Mouse (Mus musculus) cerebellum, adult 18-20 months (tissue): ENCODE results near the gene Megf6.

Source experiments
- DNase-seq, 2 experiments: peaks; one replicate each; pipeline ENCODE4 v3.0.0; 2021

Gene Megf6

DNA sequence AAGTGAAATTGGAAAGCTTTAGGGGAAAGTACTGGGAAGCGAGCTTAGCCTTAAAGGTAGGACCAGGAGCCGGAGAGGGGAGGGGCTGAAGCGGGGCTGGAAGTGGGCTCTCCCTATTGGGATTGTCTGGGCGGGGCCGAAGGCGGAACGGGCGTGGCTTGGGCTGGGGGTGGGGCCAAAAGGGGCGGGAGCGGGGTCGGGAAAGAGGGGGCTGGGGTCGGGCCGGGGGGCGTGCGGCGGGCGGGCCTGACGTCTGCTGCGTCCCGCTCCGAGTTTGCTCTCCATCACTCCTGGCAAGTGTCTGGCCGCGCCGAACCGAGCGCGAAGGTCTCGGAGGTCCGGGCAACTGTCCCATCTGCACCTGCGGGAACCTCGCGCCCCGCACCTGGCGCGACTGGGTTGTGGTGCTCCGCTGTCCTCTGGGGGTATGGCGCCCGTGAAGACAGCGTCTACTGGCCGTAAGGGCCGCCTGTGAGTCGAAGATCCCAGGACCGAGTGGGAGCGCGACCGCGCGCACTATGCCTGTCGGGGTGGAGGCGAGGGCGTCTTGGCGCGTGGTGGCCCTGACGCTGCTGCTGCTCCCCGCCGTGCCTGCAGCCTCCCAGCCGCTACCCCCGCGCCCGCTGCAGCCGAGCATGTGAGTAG is at the start of gene Megf6:
Gene Megf6 (plus strand): TSS at position 225 of the 645 bp plus-strand sequence.
- DNase-seq: no peak

DNA sequence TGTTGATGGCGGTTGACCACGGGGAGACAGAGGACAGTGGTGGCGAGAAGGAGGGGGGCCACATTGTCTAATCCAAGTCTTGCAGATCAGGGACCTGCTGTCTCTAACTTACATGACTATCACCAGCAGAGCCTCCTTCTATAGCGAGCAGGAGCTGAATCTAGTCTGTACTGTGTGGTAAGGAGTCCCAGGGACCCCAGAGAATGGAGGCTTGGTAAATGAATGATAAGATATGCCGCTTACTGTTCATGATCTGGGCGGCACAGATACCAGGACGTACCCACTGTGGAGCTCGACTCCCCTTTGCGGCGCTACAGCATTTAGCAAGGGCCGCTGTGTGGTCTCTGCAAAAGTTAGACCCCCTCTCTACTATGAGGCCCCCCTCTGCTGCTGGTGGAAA is 48.7 kb upstream of the Megf6 start:
- no peak for DNase-seq

DNA sequence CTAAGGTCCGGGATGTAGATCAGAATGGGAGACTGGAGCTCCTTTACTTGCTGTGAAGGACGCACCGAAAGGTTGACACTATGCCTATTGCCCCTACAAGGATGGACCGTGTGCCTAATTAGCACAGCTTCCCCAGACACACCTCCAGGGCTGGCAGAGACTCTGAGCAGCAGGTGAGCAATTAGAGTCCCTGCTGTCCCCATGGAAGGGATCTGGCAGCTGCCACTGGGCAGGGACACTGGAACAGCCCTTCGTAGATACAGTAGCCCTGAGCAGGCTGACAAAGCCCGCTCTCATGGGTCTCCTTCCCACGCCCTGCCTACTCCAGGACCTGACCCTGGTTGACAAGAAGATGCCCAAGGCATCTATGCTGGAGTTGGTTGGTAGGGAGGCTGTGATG is 48.2 kb upstream of the Megf6 start:
- DNase-seq: peak; percentile 31 to 34

DNA sequence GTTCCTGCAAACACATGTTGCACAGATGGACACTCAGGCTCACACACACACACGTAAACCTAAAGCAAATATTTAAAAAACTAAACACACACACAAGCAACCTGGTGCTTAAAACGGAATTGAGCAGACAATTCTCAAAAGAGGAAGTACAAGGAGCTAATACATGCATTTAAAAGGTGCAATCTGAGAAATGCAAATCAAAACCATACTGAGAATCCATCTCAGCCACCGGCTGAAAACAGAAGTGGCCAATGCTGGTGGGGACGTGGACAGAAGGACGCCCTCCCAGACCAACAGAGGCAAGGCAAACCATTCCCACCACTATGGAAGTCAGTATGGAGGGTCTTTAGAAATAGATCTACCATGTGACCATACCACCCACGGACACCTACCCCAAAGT is 47.0 kb upstream of the Megf6 start:
- DNase-seq: no peak

DNA sequence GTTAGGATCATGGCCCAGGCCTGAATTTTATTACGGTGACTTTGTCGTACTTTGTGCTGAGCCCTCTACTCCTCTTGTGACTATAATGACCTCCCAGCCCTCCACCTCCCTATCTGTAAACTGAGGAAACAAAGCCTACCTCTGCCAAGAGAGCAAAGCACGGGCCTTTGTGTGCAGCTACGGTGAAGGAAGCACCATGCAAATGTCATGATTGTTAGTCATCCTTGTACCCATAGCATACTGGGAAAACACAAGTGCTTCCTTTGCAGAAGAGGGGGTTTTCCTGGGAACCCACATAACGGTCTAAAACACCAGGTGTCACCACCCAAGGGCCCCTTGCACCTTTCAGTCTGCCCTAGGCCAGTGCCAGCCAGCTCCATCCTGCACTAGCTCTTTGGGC is 45.3 kb upstream of the Megf6 start:
- DNase-seq: no peak

DNA sequence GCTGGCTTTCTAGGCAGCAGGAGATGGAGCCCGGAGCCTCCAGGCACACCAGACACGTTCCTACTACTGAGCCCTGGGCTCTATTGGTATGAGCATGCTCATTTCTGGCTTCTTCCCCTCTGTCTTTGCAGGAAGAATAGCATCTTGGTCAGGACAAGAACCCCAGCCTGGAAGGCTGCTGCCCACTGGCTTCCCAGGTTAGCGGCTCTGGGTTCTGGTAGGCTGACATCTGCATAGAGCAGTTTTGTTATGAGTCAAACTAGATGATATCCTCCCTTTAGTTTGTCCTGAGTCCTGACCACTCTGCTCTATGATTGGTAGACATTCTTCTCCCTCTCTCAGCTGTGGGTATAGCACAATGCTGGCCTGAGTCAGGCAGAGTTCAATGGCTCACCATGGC is 43.3 kb upstream of the Megf6 start:
- no peak for DNase-seq

DNA sequence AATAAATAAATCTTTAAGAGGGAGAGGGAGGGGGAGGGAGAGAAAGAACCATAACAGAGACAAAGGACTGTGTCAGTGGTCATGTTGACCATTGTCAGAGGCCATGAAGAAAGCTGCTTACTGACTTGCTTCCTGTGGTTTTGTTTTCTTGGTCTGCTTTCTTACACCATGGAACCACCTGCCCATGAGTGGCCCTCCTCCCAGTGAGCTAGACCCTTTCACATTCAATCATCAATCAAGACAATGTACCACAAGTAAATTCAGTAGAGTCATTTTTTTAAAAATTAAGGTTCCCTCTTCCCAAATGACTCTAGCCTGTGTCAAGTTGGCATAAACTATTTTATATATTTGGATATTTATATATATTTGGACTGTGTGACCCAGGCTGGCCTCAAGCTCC is 40.6 kb upstream of the Megf6 start:
- no peak for DNase-seq

DNA sequence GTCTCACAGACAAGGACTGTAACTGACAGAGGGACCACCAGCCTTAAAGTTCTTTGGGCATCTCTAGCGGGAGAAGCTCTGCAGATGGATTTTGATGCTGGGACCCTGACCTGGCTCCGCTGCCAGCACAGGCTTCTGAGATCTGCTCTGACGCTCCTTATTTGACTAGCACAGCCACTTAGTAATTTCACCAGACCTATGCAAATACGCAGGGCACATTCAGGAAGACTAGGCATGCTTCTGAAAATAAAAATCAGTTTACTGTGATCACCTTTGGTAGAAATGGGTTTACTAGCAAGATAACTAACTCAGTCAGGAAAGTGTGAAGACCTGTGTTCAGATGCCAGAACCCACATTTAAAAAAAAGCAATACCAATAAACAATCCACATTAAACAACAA is 38.6 kb upstream of the Megf6 start:
- DNase-seq: no peak

DNA sequence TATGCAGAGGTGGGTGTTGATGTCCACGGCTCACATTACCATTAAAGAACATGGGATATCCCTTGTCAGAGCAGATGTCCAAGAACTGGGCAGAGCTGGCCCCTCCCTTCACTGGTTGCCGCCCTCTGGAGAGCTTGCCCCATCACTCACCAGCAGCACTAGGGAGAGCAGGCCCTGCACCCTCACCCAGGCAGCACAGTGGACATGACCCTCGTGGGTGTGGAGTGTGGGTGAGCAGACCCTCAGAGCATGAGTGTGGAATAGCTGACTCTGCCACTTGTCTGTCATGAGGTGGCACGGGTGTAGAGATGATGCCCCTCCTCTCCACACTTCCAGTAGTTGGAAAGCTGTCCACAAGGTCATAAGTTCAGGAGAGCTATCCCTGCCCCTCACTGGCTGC is 35.7 kb upstream of the Megf6 start:
- no peak for DNase-seq

DNA sequence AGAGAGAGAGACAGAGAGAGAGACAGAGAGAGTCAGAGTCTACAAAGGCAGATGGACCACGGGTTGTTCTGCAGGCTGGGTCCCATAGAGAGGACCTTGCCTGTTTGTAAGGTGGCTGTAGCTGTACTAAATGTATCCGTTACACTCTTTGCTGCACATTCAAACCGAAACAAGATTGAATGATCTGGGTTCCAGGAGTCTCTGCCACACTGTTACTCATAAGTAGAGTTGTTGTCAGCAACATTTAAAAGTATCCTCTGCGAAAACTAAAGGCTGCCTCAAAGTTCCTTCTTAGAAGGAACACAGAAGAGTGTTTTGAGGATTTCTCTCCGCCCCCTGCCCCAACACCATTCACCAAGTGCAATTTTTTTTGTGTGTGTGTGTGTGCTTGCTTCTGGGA is 33.4 kb upstream of the Megf6 start:
- DNase-seq: no peak

DNA sequence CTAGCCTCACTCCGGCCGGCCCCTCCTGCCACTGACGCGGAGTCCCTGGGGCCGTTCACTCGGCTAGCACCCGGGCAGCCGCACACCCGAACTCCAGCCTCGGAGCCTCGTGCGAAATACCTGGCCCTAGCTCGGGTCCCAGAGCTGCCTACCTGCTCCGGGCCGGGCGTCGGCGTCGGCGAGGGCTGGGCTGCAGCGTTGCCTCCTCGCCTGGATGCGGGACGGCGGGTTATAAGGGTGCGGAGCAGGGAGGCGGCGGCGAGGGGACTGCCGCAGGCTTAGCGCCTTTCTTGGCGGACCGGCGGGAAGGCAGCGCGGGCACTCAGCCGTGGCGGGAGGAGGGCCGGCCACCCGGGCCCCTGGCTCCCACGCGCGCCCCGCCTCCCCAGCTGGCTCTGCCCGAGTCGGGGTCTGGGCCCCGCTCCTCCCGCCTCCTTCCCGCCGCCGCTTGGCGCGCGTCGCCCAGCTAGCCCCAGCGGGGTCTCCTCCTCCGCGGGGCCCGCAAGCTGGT is 30.8 kb upstream of the Megf6 start:
- peak; percentile 51 to 69 for DNase-seq

DNA sequence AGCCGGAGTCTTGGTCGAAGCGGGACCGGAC is 30.5 kb upstream of the Megf6 start, which contains the start of gene Trp73:
Gene Trp73 (minus strand): TSS at position 27 of the 31 bp plus-strand sequence.
- DNase-seq: no peak

DNA sequence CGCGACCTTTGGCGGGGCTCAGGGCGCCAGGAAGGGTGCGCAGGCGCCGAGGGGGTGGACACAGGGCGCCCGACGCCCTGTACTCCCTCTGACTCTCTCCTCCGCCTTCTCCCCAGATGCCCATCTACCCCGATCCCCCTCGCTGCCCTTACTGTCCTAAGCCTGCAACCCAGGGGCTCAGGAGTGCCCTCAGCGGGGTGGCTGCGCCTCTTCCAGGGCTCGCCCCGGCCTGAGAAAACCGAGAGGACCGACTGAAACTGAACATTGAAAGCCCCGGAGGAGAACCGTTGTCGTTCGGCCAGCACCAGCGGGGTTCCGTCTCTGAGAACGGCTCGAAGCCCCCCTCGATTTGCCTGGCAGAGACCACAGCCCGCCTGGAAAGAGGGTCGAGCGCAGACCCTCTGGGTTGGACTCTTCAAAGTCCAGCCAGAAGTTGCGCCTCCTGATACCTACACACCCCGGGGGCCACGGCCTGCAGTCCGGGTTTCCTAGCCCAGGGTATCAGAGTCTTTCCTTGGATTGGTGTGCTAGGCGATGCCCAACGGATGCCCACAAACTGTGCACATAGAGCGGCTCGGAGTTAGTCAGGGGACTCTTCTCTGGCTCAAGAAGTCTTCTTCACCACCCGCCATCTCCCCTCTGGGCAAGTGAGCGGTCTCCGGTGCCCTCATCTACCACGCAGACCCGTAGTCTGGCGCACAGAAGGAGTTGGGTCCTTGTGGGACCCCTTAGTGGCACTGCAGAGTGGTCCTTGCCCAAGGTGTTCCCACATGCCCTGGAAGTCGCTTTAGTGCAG is 30.1 kb upstream of the Megf6 start:
- DNase-seq: peak in 1 of 2 experiments; percentile 19

DNA sequence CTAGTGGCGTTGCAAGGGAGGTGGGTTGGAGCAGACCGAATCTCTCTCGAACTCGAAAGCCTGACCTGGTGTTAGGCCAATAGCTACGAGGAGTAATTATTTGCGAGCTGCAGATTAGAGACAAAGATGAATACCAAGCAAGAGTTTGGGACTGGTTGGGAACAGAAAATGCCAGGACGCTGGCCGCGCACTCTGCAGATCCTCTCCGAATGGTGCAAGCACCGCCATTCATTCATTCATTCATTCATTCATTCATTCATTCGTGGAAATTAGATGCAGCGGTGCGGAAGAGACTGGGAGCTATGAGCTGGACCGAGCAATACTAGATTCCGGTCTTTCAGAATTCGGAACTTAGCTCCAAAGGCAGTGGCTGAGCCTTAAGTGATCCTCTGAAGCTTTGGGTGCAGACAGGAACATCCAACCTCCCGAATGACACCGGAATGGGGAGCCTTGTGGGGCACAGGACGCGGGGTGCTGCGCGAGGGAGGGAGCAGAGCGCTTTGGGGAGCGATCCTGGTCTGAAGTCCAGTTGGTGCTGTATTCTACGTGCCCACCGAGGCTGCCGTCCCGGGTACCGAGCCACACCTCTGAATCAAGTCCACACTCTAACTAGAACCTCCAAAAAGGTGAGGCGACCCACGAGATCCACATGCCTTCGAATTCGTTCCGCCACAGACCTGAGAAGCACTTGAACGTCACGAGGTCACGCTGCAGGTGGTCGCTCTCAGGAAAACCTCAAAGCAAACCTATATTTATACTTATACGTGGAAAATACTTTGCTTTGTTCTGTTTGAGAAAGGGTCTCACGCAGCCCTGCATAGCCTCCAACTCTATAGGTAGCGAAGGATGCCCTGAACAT is 29.3 kb upstream of the Megf6 start:
- DNase-seq: peak in 1 of 2 experiments; percentile 52

DNA sequence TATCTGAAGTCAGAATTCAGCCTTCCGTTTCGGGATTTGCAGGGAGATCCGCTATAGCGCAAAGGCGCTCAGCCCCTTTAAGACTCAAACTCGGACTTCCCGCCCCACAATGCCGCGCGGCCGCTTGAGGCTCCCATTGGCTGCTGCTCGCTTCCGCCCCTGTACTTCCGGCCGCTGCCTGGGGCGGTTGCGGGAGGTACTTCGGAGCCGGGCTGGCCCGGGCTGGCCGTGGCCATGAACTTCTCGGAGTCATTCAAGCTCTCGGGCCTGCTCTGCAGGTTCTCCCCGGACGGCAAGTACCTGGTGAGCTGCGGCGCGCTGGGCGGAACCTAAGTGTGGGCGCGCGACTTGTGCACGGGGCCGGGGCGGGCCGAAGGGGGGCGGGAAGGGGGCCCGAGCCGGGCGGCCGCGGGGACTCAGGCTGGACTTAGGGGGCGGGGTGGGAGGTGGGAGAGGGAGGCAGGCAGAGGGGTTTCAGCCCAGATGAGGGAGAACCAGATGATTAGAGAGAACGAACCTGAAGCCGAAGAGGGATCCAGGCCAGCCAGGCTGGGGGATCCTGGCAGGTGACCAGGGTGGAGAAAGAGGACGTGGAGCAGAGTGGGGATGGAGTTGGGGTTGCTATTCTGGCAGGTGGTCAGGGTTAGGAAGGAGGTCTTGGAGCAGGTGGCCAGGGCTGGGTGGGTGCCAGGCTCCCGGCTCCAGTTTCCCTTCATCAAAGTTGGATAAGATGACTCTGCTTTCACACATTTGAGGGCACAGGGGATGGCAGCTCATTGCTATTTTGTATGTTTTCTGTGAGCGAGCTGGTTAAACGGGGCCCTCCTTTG is 28.1 kb upstream of the Megf6 start, which contains the start of gene Wrap73:
Gene Wrap73 (plus strand): TSS at position 162 of the 830 bp plus-strand sequence.
- DNase-seq: peak; percentile 92 to 94

DNA sequence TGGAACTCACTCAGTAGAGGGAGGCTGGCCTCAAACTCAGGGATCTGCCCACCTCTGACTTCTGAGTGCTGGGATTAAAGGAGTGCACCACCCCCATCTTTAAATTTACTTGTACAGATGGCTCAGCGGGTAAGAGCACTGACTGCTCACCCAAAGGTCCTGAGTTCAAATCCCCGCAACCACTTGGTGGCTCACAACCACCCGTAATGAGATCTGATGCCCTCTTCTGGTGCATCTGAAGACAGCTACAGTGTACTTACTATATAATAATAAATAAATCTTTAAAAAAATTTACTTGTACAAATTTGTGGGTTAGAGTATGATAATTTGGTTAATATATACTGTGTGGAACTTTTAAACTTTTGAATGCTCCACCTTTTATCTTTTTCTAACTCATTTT is 25.8 kb upstream of the Megf6 start:
- DNase-seq: no peak

DNA sequence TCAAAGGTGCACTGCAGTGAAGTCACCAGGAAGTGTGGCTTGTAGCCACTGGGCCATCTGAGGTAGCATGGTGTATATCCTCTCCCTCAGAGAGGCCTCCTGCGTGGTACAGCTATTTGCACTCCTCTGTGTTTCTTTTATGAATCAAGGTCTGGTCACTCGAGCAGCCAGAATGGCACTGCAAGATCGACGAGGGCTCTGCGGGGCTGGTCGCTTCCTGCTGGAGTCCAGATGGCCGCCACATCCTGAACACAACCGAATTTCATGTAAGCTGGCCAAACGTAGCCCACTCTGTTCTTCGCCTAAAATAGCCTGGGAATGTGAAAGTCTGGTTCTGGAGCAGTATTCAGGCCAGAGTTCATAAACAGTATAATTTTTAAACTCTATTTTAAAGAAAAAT is 24.2 kb upstream of the Megf6 start:
- peak; percentile 69 to 70 for DNase-seq

DNA sequence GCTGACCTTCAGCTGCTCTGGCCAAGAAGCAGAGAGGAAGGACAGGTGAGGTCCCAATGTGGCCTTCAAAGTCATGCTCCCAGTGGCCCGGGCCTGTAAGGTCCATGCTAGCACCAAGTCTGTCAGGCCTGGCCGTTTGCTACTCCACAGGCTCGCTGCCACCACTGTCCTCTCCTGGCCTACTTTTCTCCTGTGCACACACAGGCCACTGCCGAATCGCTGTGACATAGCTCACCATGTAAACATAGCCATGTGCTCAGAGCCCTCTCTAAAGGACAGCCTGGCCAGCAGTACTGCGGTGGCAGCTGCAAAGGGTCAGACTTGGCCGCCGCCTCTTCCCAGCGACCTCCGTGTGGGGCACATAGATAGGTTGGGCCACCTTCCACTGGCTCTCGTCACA is 16.4 kb upstream of the Megf6 start:
- no peak for DNase-seq

DNA sequence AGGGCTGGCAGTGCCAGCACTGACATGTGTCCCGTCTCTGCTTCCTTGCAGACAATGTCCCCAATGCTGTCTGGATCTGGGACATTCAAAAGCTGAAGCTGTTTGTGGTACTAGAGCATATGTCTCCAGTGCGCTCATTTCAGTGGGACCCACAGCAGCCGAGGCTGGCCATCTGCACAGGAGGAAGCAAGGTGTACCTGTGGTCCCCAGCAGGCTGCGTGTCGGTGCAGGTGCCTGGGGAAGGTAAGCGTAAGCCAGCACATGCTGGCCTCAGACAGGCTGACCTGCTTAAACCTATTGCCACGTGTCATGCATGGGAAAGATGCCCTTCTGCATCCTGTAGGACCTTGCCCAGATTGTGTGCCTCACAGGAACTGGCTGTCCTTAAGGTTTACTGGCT is 14.5 kb upstream of the Megf6 start:
- peak in 1 of 2 experiments; percentile 35 for DNase-seq

DNA sequence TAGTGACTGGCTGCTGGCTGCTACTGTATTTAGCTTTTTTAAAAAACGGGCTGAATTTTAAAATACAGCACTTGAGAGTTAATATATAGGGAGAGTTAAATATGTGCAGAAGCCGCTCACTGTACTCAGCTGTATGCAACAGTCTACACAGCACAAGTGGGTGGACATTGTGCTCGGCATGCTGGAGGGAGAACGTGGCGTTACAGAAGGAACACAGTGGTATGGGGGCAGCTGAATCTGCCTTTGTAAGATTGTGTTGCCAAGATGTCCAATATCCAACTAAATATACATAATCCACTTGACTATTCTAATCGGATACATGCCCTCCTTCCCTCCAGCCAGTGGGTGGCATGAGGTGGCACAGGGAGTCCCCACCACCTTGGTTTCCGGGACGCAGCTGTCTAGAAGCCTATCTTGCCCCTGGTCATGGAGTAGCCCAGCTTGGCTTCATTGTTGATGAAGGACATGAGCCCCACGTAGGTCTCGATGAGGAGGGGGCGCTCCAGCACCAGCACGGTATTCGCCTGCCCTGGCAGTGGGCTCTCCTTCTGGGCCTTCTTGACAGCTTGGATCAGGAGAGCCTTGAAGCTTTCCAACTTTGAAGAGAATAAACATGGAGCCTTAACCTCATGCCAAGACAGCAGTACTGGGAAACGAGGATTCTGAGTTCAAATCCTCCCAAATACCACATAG is 12.4 kb upstream of the Megf6 start:
- DNase-seq: peak in 1 of 2 experiments; percentile 14

DNA sequence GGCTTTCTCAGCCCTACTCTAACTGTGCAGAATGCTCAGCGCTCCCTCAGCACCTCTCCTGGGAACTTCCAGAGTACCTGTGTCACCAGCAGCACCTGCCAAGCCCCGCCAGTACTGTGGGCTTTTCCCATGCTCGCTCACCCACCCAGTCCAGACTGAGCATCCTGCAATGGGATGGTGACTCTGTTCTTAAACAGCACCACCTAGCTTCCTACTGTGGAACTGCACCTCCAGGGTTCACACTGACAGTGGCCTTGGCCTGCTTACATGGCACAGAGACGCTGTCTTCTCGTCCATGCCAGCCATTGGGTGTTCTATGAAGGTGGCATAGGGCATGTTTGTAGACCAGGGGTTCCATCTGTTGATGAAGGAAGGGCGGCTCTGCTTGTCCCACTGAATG is 11.5 kb upstream of the Megf6 start:
- peak; percentile 89 for DNase-seq

DNA sequence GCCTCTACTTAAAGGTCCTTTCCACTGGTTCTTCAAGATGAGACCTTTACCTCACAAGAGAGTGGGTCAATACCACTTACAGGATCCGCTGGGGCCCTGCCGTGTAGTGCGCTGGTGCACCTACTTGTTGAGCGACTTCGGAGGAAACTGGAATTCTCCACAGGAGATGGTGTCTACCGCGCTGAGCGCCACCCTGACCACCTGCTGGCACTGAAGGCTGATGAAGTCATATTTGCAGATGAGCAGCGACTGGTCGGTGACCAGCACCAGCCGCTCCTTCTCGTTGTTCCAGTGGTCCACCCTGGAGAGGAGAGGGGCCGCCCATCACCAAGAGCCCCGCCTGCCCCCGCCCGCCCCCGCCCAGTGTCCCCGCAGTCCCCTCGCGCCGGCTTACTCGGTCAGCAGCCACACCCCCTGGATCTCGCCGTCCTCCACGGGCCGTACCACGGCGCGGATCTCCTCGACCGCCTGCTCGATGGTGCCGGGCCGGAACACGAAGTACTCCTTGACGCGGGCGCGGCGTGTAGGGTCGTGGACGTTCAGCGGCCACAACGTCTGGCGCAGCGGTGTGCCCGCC is 10.5 kb upstream of the Megf6 start:
- DNase-seq: peak; percentile 40 to 54
